Mouse (Mus musculus) cortical plate, adult 2 months (tissue): ENCODE results near the gene Tnr.

ENCODE experiments used
- CTCF ChIP-seq: fragments of 200-500 bp; IDR thresholded peaks from 2 replicates; pipeline ENCODE4 v1.5.1; 2011; ENCODE audit warnings: mild to moderate bottlenecking, control low read depth, low read length; ENCODE audit not compliant: insufficient read depth; ENCODE audit errors: extremely low read depth
- POLR2A ChIP-seq: fragments of 200-500 bp; IDR thresholded peaks from 2 replicates; pipeline ENCODE4 v1.6.1; 2011; ENCODE audit warnings: mild to moderate bottlenecking, low read length, control low read depth; ENCODE audit not compliant: insufficient read depth; ENCODE audit errors: extremely low read depth

GRCm38 (mm10) chr1:159783842-159784241 is 260.3 kb downstream of the Tnr start:
- no peak for TF ChIP-seq POLR2A
- peak; percentile 73 for TF ChIP-seq CTCF
